In genomic region chr12:64902506-64902905, GRCm38 (mm10) we compare ENCODE assay signal across 9 mouse cellular contexts. TPM values are rescaled to one million over a fixed set of nuclear protein-coding genes. Genes with fewer than 3 reads are reported as not detected.
DNase-seq lines count a peak whose midpoint lies in the region; ATAC-seq lines count a peak whose summit lies in the region.
"Had no signal": no experiment of that assay in that cellular context is flagged by ENCODE, and none has a peak within 500 bp of the region (broad histone marks: within the 10 kb centered on the region; RNA-seq: fewer than 3 reads in every experiment).

No protein-coding gene starts in this region.

- H3K27ac ChIP-seq in hindbrain, embryonic 14.5 days, result no peak overlapping the region

- ATAC-seq in hindbrain, embryonic 14.5 days (ENCODE audit: low FRiP score), result peak; percentile 77; the same call in 1 of the 2 replicates

- no peaks in the 10 kb centered on the region for H3K27me3 ChIP-seq in hindbrain, embryonic 14.5 days (ENCODE audit: control insufficient read depth, insufficient read depth, low read length)
- H3K27me3 ChIP-seq: megakaryocyte, embryonic 14.5 days had no signal

- peak overlapping the region; percentile 21; the same call in 1 of the 2 replicates for H3K4me2 ChIP-seq in hindbrain, embryonic 14.5 days (replicated peaks)

- H3K9ac ChIP-seq in hindbrain, embryonic 14.5 days, result no peak overlapping the region

- no peaks in the 10 kb centered on the region for H3K36me3 ChIP-seq in hindbrain, embryonic 14.5 days (replicated peaks; ENCODE audit: control insufficient read depth, insufficient read depth)

- H3K4me1 ChIP-seq in hindbrain, embryonic 14.5 days (replicated peaks; ENCODE audit: control insufficient read depth, insufficient read depth, low read length), result peaks cover 5% of the 10 kb centered on the region; the same call in 1 of the 2 replicates
- H3K4me1 ChIP-seq: megakaryocyte, embryonic 14.5 days had no signal

- WGBS in hindbrain, embryonic 14.5 days, result 42% methylated on average over 8 of the region's 8 CpGs

- peak; percentile 32 for DNase-seq in adrenal gland, adult 2 months
- no peak for DNase-seq in adrenal gland, postnatal 4 days (ENCODE audit: low spot score in 2 of 2)
- peak; percentile 24 for DNase-seq in Muller cell, postnatal 12 days (ENCODE audit: inconsistent ontology term)
- DNase-seq in forelimb bud, embryonic 11.5 days (ENCODE audit: low read depth, low spot score), result peak; percentile 79
- DNase-seq in hindbrain, embryonic 14.5 days (ENCODE audit: low spot score), result peak; percentile 46
- peak; percentile 32 for DNase-seq in lung, postnatal 25 days (ENCODE audit: low spot score)
- DNase-seq in testis, postnatal 10 days (ENCODE audit: low spot score), result peak; percentile 43
- DNase-seq in thymus, postnatal 0 days (ENCODE audit: low spot score), result no peak

- H3K9me3 ChIP-seq in hindbrain, embryonic 14.5 days (ENCODE audit: control insufficient read depth, low read length), result no peaks in the 10 kb centered on the region
- H3K9me3 ChIP-seq: megakaryocyte, embryonic 14.5 days had no signal

- H3K4me3 ChIP-seq in hindbrain, embryonic 14.5 days (replicated peaks; ENCODE audit: low read length), result no peak overlapping the region
- H3K4me3 ChIP-seq: megakaryocyte, embryonic 14.5 days had no signal

RNA-seq across cellular contexts. Expression of gene Gm527, which starts 15.2 kb away (rescaled TPM):
- 1 to 10 TPM; 4.6 to 6.0 TPM for total RNA-seq in adrenal gland, adult 2 months (2021)
- polyA plus RNA-seq in adrenal gland, adult 2 months (2012; rRNA removed), result 0.08 TPM in 1 of 2 replicates, not detected in the other
- 10 to 100 TPM in 1 of 2 experiments, 1 to 10 TPM in 1; 8.7 to 10.3 TPM for total RNA-seq in adrenal gland, postnatal 4 days (2021)
- polyA plus RNA-seq in hindbrain, embryonic 14.5 days (2014; fragmentation: Nextera tagmentation; extraction: Ambion mirVana), result 3.7 and 5.3 TPM in 2 replicates
- 2.0 and 2.8 TPM in 2 replicates for polyA plus RNA-seq in thymus, postnatal 0 days (2015; fragmentation: Nextera tagmentation; extraction: Ambion mirVana)

Comparison
In these comparisons a context has a peak if more than half of its experiments do, and no peak if none do; other contexts are left out.
1. DNase-seq: peak in adrenal gland, adult 2 months (single experiment), Muller cell, postnatal 12 days (single experiment), forelimb bud, embryonic 11.5 days (single experiment), hindbrain, embryonic 14.5 days (single experiment), lung, postnatal 25 days (single experiment) and testis, postnatal 10 days (single experiment); none in adrenal gland, postnatal 4 days (0 of 2) and thymus, postnatal 0 days (single experiment).